Mouse (Mus musculus) granulocyte monocyte progenitor cell, adult 5-6 weeks (primary cell): ENCODE measurements around the gene Esr1. TPM values are rescaled to one million over a fixed set of nuclear protein-coding genes. Genes with fewer than 3 reads are reported as not detected.

Experiments
- ATAC-seq: replicated peaks from 2 replicates; pipeline ENCODE4 v1.8.0; 2016; ENCODE audit warnings: mild to moderate bottlenecking, moderate TSS enrichment, inconsistent platforms; ENCODE audit not compliant: poor library complexity, severe bottlenecking
- total RNA-seq, 2 experiments: library from RNA; stranded (forward) in 1 of 2; stranded (reverse) in 1 of 2; fragments of 200-712, 200-1000 nt in 1 of 2; fragments of >200 nt in 1 of 2; fragmentation: Nextera tagmentation in 1 of 2; gene quantifications; 2 replicates each; pipeline ENCODE4 v1.2.3; 2014 to 2017

Esr1 gene
- total RNA-seq, 2 experiments from 2014 or later, result 14.8 to 18.2 TPM

GRCm38 (mm10) chr10:4618686-4619085, 7.3 kb downstream of the Esr1 start:
- no peak for ATAC-seq

DNA sequence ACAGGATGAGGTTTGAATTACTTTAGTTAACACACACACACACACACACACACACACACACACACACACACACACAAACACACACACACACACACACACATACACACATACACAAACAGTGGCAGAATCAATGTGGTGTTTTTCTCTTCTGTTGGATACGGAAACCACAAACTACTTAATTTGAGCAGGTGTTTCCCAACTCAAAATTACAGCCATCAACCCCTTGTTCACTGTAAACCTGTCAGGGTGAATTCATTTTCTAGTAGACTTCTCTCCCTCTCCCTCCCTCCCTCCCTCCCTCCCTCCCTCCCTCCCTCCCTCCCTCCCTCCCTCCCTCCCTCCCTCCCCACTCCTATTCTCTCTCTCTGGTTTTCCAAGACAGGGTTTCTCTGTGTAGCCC, 8.0 kb downstream of the Esr1 start:
- peak; percentile 30 for ATAC-seq

DNA sequence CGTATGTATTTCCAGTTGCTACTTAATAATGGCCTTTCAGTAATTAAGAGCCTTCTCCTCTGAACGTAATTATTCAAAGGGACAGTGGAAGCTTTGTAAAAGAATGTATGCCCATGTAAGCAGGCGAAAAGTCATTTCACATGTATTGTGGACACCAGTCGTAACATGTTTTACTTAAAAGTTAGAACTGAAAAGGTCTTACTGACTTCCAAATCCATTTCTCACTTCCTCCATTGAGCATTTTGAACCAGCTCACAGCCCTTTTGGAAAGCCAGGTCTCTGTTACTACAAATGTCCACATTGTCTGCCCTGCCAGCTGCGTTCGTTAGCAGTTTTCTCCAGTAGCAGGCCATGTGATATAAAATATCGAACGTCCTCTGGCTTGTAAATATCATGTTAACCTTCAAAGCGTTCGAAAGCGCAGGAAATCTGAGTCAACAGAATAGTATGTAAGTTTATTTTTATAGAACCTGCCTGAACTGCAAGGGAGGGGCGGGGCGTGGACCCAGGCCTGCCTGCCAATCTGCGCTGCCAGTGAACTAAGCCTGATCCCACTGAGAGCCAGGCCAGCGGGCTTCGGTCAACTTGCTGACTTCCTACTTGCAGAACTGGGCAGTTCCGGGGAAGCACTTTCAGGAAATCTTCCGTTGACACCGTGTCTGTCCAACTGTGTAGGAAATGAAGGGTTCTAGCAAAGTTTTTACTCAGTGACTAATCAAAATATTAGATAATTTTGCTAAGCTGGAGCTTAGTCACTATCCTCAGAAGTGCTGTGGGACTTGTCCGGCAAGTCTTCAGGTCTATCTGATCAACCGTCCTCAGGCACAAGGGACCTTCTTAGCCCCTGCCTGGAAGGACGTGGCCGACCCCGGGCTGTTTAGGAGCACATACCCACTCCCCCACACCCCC, 9.5 kb downstream of the Esr1 start:
- ATAC-seq, result peak; percentile 76

DNA sequence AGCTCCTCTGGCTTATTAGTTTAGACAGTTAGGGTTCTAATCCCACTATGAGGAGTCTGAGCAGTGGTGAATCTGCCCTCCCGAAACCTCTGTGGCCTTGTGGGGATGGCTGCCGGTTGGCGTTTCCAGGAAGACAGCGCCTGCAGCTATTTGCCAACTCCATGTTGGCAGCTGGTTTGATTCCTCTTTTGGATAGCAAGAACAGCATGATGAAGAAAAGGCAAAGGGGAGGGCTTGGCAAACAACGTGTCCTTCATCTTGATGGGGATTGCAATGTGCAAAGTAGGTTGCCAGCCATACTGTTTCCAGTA, 10.1 kb downstream of the Esr1 start:
- peak; percentile 38 for ATAC-seq

DNA sequence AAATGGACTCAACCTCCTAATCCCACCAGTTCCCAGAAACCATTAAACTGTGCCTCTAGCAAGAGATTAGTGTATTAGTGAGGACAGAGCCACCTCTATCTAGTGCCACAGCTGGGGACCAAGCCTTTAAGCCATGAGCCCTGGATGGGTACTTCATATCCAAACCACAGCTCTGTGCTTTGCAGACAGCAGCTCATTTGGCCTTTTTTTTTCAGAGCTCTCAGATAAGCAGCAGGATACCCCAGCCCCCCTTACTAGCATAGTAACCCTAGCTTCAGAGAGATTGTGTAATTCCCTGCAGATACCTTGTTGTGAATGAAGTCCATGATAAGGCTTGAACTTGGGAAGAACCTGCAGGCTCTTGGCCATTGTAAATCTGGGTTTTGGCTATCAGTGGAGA, 11.9 kb downstream of the Esr1 start:
- ATAC-seq, result no peak

- ATAC-seq, result no peak
These were observed 13.2 kb downstream of the Esr1 start for GRCm38 (mm10) chr10:4624581-4624980.

GRCm38 (mm10) chr10:4625300-4625699, 13.9 kb downstream of the Esr1 start:
- no peak for ATAC-seq

GRCm38 (mm10) chr10:4626432-4626831, 15.0 kb downstream of the Esr1 start:
- peak; percentile 68 for ATAC-seq

- ATAC-seq, result no peak
These were observed 15.6 kb downstream of the Esr1 start for GRCm38 (mm10) chr10:4626996-4627395.

- ATAC-seq, result no peak
These were observed 16.0 kb downstream of the Esr1 start for GRCm38 (mm10) chr10:4627415-4627814.

DNA sequence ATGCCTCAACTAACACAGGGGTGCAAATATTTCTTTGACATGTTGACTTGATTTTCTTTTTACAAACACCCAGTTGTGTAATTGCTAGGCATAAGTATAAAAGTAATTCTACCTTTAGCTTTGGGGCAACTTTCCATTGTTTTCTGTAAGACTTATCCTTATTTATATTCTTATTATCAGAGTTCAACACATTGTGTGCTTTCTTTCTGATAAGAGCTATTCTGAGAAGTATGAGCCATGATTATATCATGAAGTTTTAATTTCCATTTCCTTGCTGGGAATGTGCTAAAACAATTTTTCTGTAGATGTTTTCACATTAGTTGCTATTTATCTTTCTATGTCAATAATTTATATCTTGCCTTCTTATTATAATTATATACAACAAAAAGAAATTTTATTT, 17.9 kb downstream of the Esr1 start:
- ATAC-seq, result no peak

- ATAC-seq, result peak; percentile 71
These were observed 20.9 kb downstream of the Esr1 start for GRCm38 (mm10) chr10:4632211-4632704.

- ATAC-seq, result peak; percentile 70
These were observed 22.1 kb downstream of the Esr1 start for GRCm38 (mm10) chr10:4633287-4634030.

GRCm38 (mm10) chr10:4635740-4636139, 24.3 kb downstream of the Esr1 start:
- ATAC-seq, result no peak

GRCm38 (mm10) chr10:4646074-4646473, 34.7 kb downstream of the Esr1 start:
- no peak for ATAC-seq

DNA sequence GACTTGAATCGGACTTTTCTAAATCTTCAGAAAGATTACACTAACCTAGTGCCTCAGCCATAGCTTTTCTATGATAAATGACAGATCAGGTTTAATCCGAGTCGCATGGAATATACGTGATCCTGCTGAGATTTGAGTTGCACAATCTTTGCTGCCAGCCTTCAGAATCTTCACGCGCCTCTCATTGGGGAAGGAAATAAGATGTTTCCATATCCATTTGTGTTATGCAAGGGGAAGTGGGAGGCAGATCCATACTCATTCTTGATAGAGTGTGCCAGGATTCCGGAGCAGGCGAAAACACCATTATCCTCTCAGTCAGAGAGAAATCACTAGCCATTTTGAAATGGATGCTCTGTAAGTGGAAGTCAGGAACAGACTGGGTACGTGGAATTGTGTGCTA, 35.5 kb downstream of the Esr1 start:
- peak; percentile 92 for ATAC-seq

DNA sequence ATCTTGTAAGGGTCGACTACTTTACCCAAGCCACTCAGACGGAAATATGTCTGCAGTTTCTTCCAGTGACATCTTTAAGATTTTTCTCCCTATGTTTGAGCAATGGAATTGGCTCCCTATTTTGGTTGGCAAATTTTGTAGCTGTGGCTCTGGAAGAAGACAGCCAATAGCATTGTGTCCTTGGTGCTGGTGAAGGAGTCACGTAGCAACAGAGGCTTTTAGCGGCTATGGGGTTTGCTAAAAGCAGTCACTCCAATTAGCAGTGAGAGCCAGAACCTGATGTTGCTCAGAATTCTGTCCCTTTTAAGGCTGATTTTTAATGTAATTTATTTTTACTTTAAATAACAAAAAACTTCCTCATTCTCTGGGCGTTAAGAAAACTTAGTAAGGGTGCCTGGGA, 54.0 kb downstream of the Esr1 start:
- no peak for ATAC-seq

DNA sequence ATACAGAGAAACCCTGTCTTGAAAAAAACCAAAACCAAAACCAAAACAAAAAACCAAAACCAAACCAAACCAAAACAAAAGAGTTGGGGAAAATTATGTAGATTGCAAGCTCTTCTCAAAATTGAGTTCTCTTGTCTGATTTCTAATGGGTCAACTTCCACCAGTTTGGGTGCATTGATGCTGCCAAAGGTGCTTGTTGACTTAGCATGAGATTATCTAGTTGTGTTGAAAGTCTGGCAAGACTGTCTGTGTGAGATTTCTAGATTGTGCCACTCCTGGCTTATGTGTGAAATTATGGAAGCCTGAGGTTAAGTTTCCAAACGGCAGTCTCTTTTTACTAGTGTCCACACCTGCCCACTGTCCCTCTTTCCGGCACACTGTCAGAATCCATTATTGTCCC, 55.6 kb downstream of the Esr1 start:
- ATAC-seq, result no peak

DNA sequence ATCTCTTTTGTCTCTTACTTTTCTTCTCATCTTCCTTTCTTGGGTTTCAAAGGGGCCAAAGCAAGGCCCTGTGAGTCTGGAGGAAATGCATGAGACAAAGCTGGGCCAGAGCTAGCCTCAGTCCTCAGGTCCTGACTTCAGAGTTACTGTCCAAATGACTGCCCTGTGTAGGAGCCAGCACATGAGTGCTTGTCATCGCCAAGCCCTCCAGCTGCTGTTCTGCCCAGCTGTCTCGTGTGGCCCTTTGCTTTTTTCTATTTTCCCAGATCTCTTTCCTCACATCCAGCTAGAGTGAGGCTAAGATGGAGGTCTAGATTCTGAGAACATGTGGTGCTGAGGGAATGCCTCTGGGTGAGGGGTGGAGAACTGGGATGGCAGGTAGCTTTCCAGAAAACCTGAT, 58.7 kb downstream of the Esr1 start:
- ATAC-seq, result no peak

DNA sequence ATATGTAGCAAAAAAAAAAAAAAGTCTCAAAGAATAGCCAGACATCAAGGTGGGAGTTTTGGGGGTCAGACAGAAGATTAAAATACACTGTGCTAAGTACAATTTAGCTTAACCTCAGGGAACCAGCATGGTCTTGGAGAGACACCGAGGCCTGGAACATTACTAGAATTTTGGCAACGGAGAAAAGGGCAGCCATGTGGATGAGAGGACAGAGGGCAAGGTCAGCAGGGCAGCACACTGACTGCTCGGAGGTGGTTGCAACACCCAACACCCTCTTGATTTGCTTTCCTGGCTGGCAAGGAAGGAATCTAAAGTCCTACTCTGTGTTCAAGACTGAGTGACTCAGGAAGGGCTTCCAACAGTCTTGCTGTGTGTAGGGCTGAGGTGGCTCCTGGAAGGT, 60.5 kb downstream of the Esr1 start:
- ATAC-seq, result no peak

GRCm38 (mm10) chr10:4673311-4673816, 62.0 kb downstream of the Esr1 start:
- no peak for ATAC-seq
